Mouse (Mus musculus) intestine, embryonic 16.5 days (tissue): ENCODE measurements around the gene Cdadc1. TPM values are rescaled to one million over a fixed set of nuclear protein-coding genes. Genes with fewer than 3 reads are reported as not detected.

Experiments used
- ATAC-seq: fragments of 200-750 bp; cut with Nextera tagmentation; 2 replicates; pipeline ENCODE4 v1.8.0; 2017; ENCODE audit warnings: moderate TSS enrichment, moderate library complexity
- H3K27ac ChIP-seq: fragments of 300-500 bp; sonication (generic); 2 replicates; pipeline ENCODE4 v1.5.1; 2014; ENCODE audit warnings: mild to moderate bottlenecking, low read length
- H3K27me3 ChIP-seq: fragments of 300-500 bp; sonication (generic); replicated peaks from 2 replicates; pipeline ENCODE4 v1.6.1; 2014; ENCODE audit warnings: low read length, control low read depth, mixed read lengths; ENCODE audit not compliant: control insufficient read depth, insufficient read depth
- H3K36me3 ChIP-seq: fragments of 300-500 bp; sonication (generic); 2 replicates; pipeline ENCODE4 v1.6.1; 2014; ENCODE audit warnings: low read length, control low read depth; ENCODE audit not compliant: control insufficient read depth, insufficient read depth
- H3K4me1 ChIP-seq: fragments of 300-500 bp; sonication (generic); 2 replicates; pipeline ENCODE4 v1.6.1; 2014; ENCODE audit warnings: low read length, control low read depth, mixed read lengths; ENCODE audit not compliant: control insufficient read depth, insufficient read depth
- H3K4me2 ChIP-seq: fragments of 300-500 bp; sonication (generic); 2 replicates; pipeline ENCODE4 v1.6.1; 2014; ENCODE audit warnings: low read depth, low read length, control low read depth
- H3K4me3 ChIP-seq: fragments of 300-500 bp; sonication (generic); 2 replicates; pipeline ENCODE4 v1.5.1; 2014; ENCODE audit warnings: mild to moderate bottlenecking, low read length
- H3K9ac ChIP-seq: fragments of 300-500 bp; sonication (generic); 2 replicates; pipeline ENCODE4 v1.6.1; 2014; ENCODE audit warnings: low read depth, low read length
- H3K9me3 ChIP-seq: fragments of 300-500 bp; sonication (generic); 2 replicates; pipeline ENCODE4 v1.6.1; 2016; ENCODE audit warnings: low read length, control low read depth; ENCODE audit not compliant: control insufficient read depth
- WGBS: fragments of 180-500 bp; shearing (Covaris S2); extraction: QIAGEN DNeasy Blood & Tissue Kit; methylation state at CpG from one replicate; pipeline ENCODE4 v1.1.7; 2014; 5-methylcytosine and 5-hydroxymethylcytosine counted together
- polyA plus RNA-seq: library from polyadenylated mRNA; unstranded; fragments of >200 nt; fragmentation: Nextera tagmentation; extraction: Ambion mirVana; gene quantifications from 2 replicates; pipeline ENCODE4 v1.2.1, GENCODE M21; 2015

The Cdadc1 gene
- 30.4 and 32.3 TPM in 2 replicates for polyA plus RNA-seq

DNA sequence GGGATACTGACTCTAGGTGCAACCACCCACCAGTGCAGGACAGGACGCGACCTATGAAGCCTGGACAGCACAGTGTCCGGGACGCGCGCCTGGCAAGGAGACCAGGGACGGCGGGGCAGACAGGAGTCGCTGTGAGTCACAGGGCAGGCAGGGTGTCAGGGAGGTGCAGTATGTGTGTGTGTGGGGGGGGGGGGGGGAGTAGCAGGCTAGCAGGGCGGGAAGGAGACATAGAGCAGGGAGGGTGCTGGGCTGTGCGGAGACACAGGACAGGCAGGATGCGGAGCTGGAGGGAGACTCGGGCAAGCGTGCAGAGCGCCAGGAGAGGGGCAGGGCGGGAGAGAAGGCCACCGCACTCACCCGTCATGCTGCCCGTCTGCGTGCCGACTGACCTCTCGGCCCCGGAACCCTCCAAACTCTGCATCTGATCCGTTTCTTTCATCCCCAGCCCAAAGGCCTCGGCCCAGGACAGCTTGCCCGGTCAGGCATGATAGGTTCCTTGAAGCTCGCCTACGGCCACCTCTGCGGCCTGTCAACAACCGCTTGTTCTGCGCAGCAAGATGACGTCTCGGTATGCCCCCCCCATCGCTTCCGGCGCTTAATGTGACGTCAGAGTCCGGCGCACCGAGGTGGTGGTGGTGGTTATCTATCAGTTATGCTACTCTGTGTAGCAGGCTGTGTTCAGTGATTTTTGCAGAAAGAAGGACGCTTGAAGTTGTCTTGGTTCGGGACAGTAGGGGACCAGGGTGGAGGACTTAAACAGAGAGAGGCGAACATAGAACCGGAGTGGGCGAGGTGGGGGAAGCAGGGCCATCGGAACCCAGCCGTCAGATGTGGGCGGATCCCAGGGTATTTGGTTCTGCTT is at the start of gene Cdadc1:
Gene Cdadc1, minus strand, starts transcription at position 562 of the 862 bp plus-strand sequence.
- ATAC-seq = peak; percentile 91
- WGBS = under 1% methylated on average over 46 of the region's 48 CpGs

GRCm38 (mm10) chr14:59646826-59647697 is 49.3 kb upstream of the Cdadc1 start:
- Histone ChIP-seq H3K27me3 (no peaks in the 10 kb centered on the region), H3K9ac (no peak overlapping the region), H3K9me3 (no peaks in the 10 kb centered on the region), H3K4me3 (no peak overlapping the region), H3K27ac (no peak overlapping the region), H3K36me3 (no peaks in the 10 kb centered on the region), H3K4me1 (peaks cover 5% of the 10 kb centered on the region; the same call in 1 of the 2 replicates), H3K4me2 (no peak overlapping the region)
- ATAC-seq = peak; percentile 33; the same call in 1 of the 2 replicates
- WGBS = 59% methylated on average over 16 of the region's 16 CpGs

More for the DNA sequence above, at the start of gene Cdadc1:
- Histone ChIP-seq H3K27ac (peak within 1 kb of the TSS; percentile 66), H3K9me3 (no peaks in the 10 kb centered on the region), H3K9ac (peak within 1 kb of the TSS; percentile 89), H3K36me3 (no peaks in the 10 kb centered on the region), H3K4me3 (peak within 1 kb of the TSS; percentile 96), H3K4me1 (peaks cover 12% of the 10 kb centered on the region), H3K4me2 (peak within 1 kb of the TSS; percentile 89), H3K27me3 (no peaks in the 10 kb centered on the region)

DNA sequence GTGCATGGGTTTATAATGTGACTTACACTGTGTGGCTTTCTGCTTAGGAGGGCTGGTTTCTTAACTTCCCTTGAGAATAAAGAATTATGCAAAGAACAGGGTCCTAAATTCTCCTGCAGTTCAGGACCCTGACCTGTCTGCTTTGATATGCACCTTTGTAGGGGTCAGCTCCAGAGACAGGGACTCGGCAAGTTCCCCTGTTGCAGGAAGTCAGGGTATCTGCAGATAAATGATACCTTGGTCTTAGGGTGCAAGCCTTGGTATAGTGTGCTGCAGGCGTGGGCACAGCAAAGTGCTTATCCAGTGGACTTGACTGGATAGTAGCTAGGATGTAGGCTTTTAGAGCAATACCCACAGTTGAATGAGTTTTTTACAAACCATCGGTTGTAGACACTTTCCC is 47.1 kb upstream of the Cdadc1 start:
- H3K4me2 ChIP-seq = no peak overlapping the region
- peaks cover 5% of the 10 kb centered on the region; the same call in 1 of the 2 replicates for H3K4me1 ChIP-seq
- H3K36me3 ChIP-seq = no peaks in the 10 kb centered on the region
- no peak overlapping the region for H3K27ac ChIP-seq
- 83% methylated on average over 3 of the region's 3 CpGs for WGBS
- no peaks in the 10 kb centered on the region for H3K27me3 ChIP-seq
- H3K4me3 ChIP-seq = no peak overlapping the region
- H3K9ac ChIP-seq = no peak overlapping the region
- no peak for ATAC-seq
- H3K9me3 ChIP-seq = no peaks in the 10 kb centered on the region

- H3K4me3 ChIP-seq = no peak overlapping the region
- no peaks in the 10 kb centered on the region for H3K9me3 ChIP-seq
- H3K4me2 ChIP-seq = no peak overlapping the region
- no peaks in the 10 kb centered on the region for H3K36me3 ChIP-seq
- H3K27me3 ChIP-seq = no peaks in the 10 kb centered on the region
- H3K9ac ChIP-seq = no peak overlapping the region
- WGBS = 89% methylated on average over 1 of the region's 1 CpGs
- H3K27ac ChIP-seq = no peak overlapping the region
- no peak for ATAC-seq
- peaks cover 12% of the 10 kb centered on the region; the same call in 1 of the 2 replicates for H3K4me1 ChIP-seq
Observed at GRCm38 (mm10) chr14:59644166-59644565, 46.4 kb upstream of the Cdadc1 start.

- WGBS = 51% methylated on average over 12 of the region's 12 CpGs
- H3K27ac ChIP-seq = no peak overlapping the region
- no peak overlapping the region for H3K9ac ChIP-seq
- peaks cover 15% of the 10 kb centered on the region; the same call in 1 of the 2 replicates for H3K4me1 ChIP-seq
- ATAC-seq = no peak
- H3K27me3 ChIP-seq = no peaks in the 10 kb centered on the region
- H3K4me2 ChIP-seq = no peak overlapping the region
- no peaks in the 10 kb centered on the region for H3K9me3 ChIP-seq
- no peaks in the 10 kb centered on the region for H3K36me3 ChIP-seq
- no peak overlapping the region for H3K4me3 ChIP-seq
Observed at GRCm38 (mm10) chr14:59643582-59643981, 45.8 kb upstream of the Cdadc1 start.

DNA sequence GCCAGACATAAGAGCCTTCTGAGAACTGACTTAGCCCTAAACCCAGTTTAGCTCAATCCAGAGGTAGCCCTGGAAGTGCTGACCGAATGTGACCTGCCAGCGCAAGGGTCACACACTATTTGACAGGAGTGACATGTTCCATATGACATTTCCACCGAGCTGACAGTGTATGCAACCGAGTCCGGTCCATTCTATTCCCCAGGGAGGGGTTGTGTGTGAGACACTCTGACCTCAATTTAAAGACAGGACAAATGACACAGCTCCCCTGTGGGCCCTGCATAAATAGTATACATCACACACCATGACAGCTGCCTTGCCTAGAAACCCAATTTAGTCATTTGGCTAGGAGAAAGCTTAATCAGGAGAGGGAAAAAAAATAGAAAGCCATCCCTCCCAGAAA is 44.1 kb upstream of the Cdadc1 start:
- no peak for ATAC-seq
- Histone ChIP-seq H3K27me3 (no peaks in the 10 kb centered on the region), H3K4me2 (no peak overlapping the region), H3K36me3 (no peaks in the 10 kb centered on the region), H3K9me3 (no peaks in the 10 kb centered on the region), H3K4me3 (no peak overlapping the region), H3K27ac (no peak overlapping the region), H3K4me1 (peaks cover 12% of the 10 kb centered on the region; the same call in 1 of the 2 replicates), H3K9ac (no peak overlapping the region)
- 36% methylated on average over 5 of the region's 5 CpGs for WGBS

DNA sequence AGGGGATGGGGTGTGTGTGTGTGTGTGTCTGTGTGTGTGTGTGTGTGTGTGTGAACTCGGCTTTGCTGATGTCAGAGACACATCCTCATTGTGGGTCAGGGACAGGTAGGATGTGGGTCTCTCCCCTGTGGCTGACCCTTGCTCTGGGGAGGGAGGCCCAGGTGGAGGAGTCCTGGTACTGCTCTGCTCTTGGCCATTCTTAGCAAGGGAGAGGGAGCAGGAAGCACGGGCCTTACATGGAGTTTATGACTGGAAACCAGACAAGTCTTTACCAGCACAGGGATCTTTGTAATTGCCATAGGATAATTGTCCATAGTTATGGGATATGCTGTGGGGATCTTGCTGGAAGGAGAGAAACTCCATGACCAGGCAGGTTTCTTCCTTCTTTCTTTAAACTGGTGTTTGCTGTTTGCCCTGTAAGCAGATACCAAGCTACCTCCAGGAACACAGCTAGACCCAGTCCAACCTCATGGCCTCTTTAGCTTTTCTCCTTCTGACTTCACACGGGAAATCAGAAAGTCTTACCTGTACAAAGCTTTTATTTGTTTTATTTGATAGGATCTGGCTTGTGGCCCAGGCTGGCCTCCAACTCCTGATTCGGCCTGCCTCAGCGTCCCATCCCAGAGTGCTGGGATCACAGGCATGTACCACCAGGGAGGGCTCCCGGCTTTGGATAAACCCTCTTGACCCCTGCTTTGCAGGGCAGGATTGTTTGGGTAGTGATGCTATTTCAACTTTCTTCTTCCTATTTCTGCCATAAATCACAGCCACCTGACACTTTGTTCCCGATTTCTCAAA is 41.3 kb upstream of the Cdadc1 start:
- Histone ChIP-seq H3K9me3 (no peaks in the 10 kb centered on the region), H3K4me1 (peaks cover 12% of the 10 kb centered on the region; the same call in 1 of the 2 replicates), H3K9ac (no peak overlapping the region), H3K4me3 (no peak overlapping the region), H3K27ac (no peak overlapping the region), H3K27me3 (no peaks in the 10 kb centered on the region), H3K4me2 (no peak overlapping the region), H3K36me3 (no peaks in the 10 kb centered on the region)
- ATAC-seq = 0 out of 2 replicates have a peak, but pooled peaks have one; percentile 50
- 33% methylated on average over 7 of the region's 7 CpGs for whole genome bisulfite sequencing

- Histone ChIP-seq H3K9ac (no peak overlapping the region), H3K4me2 (no peak overlapping the region), H3K27ac (no peak overlapping the region), H3K4me1 (0 out of 2 replicates have a peak, but pooled peaks cover under 1% of the 10 kb centered on the region), H3K27me3 (no peaks in the 10 kb centered on the region), H3K9me3 (no peaks in the 10 kb centered on the region), H3K36me3 (no peaks in the 10 kb centered on the region), H3K4me3 (no peak overlapping the region)
- no peak for ATAC-seq
- 82% methylated on average over 9 of the region's 9 CpGs for WGBS
Observed at GRCm38 (mm10) chr14:59633988-59634387, 36.2 kb upstream of the Cdadc1 start.
